Mouse (Mus musculus) intestine, embryonic 14.5 days (tissue): ENCODE results near the gene Thtpa. TPM values are rescaled to one million over a fixed set of nuclear protein-coding genes. Genes with fewer than 3 reads are reported as not detected.
A peak's percentile ranks its signal among the peaks of the same experiment; 100 is the strongest.

Experiments
- ATAC-seq: fragments of 200-750 bp; cut with Nextera tagmentation; replicated peaks from 2 replicates; pipeline ENCODE4 v1.8.0; 2017; ENCODE audit warnings: low read depth, moderate number of reproducible peaks, moderate TSS enrichment, moderate library complexity; ENCODE audit not compliant: low FRiP score, low TSS enrichment
- DNase-seq: peaks from one replicate; pipeline ENCODE4 v3.0.0-alpha.2; 2018; ENCODE audit warnings: low spot score
- H3K27ac ChIP-seq: fragments of 300-500 bp; sonication (generic); 2 replicates; pipeline ENCODE4 v1.5.1; 2014; ENCODE audit warnings: low read depth, mild to moderate bottlenecking, control low read depth
- H3K27me3 ChIP-seq: fragments of 300-500 bp; sonication (generic); replicated peaks from 2 replicates; pipeline ENCODE4 v1.6.1; 2014; ENCODE audit warnings: low read length, control low read depth; ENCODE audit not compliant: control insufficient read depth, insufficient read depth
- H3K36me3 ChIP-seq: fragments of 300-500 bp; sonication (generic); 2 replicates; pipeline ENCODE4 v1.6.1; 2014; ENCODE audit warnings: low read length, control low read depth; ENCODE audit not compliant: control insufficient read depth, insufficient read depth
- H3K4me1 ChIP-seq: fragments of 300-500 bp; sonication (generic); replicated peaks from 2 replicates; pipeline ENCODE4 v1.6.1; 2014; ENCODE audit warnings: low read length, control low read depth, mixed read lengths; ENCODE audit not compliant: control insufficient read depth, insufficient read depth
- H3K4me2 ChIP-seq: fragments of 300-500 bp; sonication (generic); 2 replicates; pipeline ENCODE4 v1.6.1; 2014; ENCODE audit warnings: low read length
- H3K4me3 ChIP-seq: fragments of 300-500 bp; sonication (generic); 2 replicates; pipeline ENCODE4 v1.5.1; 2014; ENCODE audit warnings: low read depth, low read length, control low read depth, mixed read lengths
- H3K9ac ChIP-seq: fragments of 300-500 bp; sonication (generic); 2 replicates; pipeline ENCODE4 v1.6.1; 2014; ENCODE audit warnings: mild to moderate bottlenecking, low read length
- H3K9me3 ChIP-seq: fragments of 300-500 bp; sonication (generic); 2 replicates; pipeline ENCODE4 v1.6.1; 2016; ENCODE audit warnings: low read length, control low read depth; ENCODE audit not compliant: control insufficient read depth
- WGBS: fragments of 180-500 bp; shearing (Covaris S2); extraction: QIAGEN DNeasy Blood & Tissue Kit; methylation state at CpG from one replicate; pipeline ENCODE4 v1.1.7; 2014; 5-methylcytosine and 5-hydroxymethylcytosine counted together
- polyA plus RNA-seq: library from polyadenylated mRNA; unstranded; fragments of >200 nt; fragmentation: Nextera tagmentation; extraction: Ambion mirVana; gene quantifications from 2 replicates; pipeline ENCODE4 v1.2.1, GENCODE M21; 2014

Thtpa gene
- polyA plus RNA-seq, 1 experiment from 2014 or later = 24.0 TPM

DNA sequence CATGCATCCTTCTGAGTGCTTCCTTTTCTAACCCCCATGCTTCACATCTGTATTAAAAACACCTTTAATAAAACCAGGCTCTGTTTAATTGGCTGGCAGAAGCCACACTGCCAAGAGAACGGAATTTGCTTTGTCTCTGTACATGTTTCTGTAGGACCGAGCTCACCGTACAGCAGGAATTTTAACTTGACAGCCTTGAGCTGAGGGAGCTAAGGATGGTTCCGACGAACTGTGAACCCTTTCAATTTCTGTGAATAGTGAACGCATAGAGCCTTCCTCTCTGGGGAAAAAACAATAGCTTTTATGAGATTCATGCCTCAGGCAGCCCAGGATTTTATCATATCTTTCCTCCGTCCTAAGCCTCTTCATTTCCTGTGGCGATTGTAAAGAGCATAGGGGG lies 27.8 kb downstream of the Thtpa start:
- 0 out of 2 replicates have a peak overlapping the region, but pooled peaks have one; percentile 6 for H3K9ac ChIP-seq
- H3K36me3 ChIP-seq = no peaks in the 10 kb centered on the region
- no peak for ATAC-seq
- H3K4me2 ChIP-seq = peak overlapping the region; percentile 14
- H3K9me3 ChIP-seq = no peaks in the 10 kb centered on the region
- WGBS = 36% methylated on average over 8 of the region's 8 CpGs
- H3K4me1 ChIP-seq = peaks cover 3% of the 10 kb centered on the region; the same call in 1 of the 2 replicates
- no peaks in the 10 kb centered on the region for H3K27me3 ChIP-seq
- DNase-seq = no peak
- H3K27ac ChIP-seq = no peak overlapping the region
- H3K4me3 ChIP-seq = no peak overlapping the region

DNA sequence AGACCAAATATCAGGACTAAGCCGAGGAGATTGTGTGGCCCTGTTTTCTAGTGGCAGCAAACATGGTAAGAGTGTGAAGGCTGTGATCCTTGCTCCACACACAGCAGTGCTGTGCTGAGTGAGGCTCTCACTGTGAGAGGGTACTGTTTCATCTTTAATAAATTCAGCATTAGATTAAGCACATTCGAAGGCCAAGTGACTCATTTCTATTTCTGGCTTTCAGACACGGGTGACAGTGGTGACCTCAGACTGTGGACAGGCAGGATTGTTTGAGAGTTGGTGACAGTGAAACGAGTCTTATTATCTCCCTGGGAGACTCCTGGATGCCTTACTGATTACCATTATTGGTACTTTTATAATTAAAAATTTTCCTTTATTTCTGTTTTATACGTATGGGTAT lies 31.1 kb downstream of the Thtpa start:
- WGBS = 79% methylated on average over 5 of the region's 5 CpGs
- H3K4me2 ChIP-seq = no peak overlapping the region
- ATAC-seq (no peak), DNase-seq (no peak)
- no peak overlapping the region for H3K9ac ChIP-seq
- H3K27ac ChIP-seq = no peak overlapping the region
- H3K27me3 ChIP-seq = no peaks in the 10 kb centered on the region
- H3K9me3 ChIP-seq = no peaks in the 10 kb centered on the region
- no peaks in the 10 kb centered on the region for H3K36me3 ChIP-seq
- H3K4me3 ChIP-seq = no peak overlapping the region
- H3K4me1 ChIP-seq = peaks cover 3% of the 10 kb centered on the region; the same call in 1 of the 2 replicates

GRCm38 (mm10) chr14:55126521-55126920 lies 31.9 kb downstream of the Thtpa start:
- H3K27ac ChIP-seq = no peak overlapping the region
- H3K36me3 ChIP-seq = no peaks in the 10 kb centered on the region
- H3K4me1 ChIP-seq = peaks cover 3% of the 10 kb centered on the region; the same call in 1 of the 2 replicates
- no peaks in the 10 kb centered on the region for H3K9me3 ChIP-seq
- no peak overlapping the region for H3K9ac ChIP-seq
- H3K4me2 ChIP-seq = no peak overlapping the region
- DNase-seq (no peak), ATAC-seq (no peak)
- H3K27me3 ChIP-seq = no peaks in the 10 kb centered on the region
- H3K4me3 ChIP-seq = no peak overlapping the region
- WGBS = 88% methylated on average over 7 of the region's 7 CpGs

- ATAC-seq = no peak
- WGBS = 82% methylated on average over 8 of the region's 8 CpGs
Observed at GRCm38 (mm10) chr14:55135676-55136075, 41.1 kb downstream of the Thtpa start.

GRCm38 (mm10) chr14:55139313-55139712 lies 44.7 kb downstream of the Thtpa start:
- no peaks in the 10 kb centered on the region for H3K36me3 ChIP-seq
- DNase-seq (no peak), ATAC-seq (no peak)
- no peak overlapping the region for H3K9ac ChIP-seq
- H3K27ac ChIP-seq = no peak overlapping the region
- no peaks in the 10 kb centered on the region for H3K27me3 ChIP-seq
- H3K4me2 ChIP-seq = no peak overlapping the region
- 50% methylated on average over 7 of the region's 7 CpGs for WGBS
- no peak overlapping the region for H3K4me3 ChIP-seq
- H3K4me1 ChIP-seq = no peaks in the 10 kb centered on the region
- H3K9me3 ChIP-seq = no peaks in the 10 kb centered on the region

More at GRCm38 (mm10) chr14:55135676-55136075, 41.1 kb downstream of the Thtpa start:
- no peak overlapping the region for H3K27ac ChIP-seq
- no peak overlapping the region for H3K4me3 ChIP-seq
- DNase-seq = no peak
- no peak overlapping the region for H3K9ac ChIP-seq
- no peaks in the 10 kb centered on the region for H3K9me3 ChIP-seq
- H3K27me3 ChIP-seq = no peaks in the 10 kb centered on the region
- no peaks in the 10 kb centered on the region for H3K36me3 ChIP-seq
- H3K4me1 ChIP-seq = no peaks in the 10 kb centered on the region
- H3K4me2 ChIP-seq = no peak overlapping the region

DNA sequence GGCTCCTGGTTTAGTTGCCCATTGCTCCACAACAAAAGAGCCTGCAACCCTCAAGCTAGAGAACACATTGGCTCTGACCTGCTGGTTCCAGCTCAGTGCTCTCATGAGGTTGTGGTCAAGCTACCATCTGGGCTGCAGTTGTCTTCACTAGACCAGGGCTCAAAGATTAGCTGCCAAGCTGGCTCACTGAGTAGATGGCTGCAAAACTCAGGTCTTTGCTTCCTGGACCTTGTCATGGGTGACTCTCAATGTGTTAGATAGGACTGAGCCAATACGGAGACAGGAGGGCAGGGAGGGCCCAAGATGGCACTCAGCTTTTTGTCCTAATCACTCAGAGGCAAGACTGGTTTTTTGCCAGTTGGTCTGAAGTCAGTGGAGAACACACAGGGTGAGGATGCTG lies 51.7 kb downstream of the Thtpa start:
- Histone ChIP-seq H3K9ac (no peak overlapping the region), H3K4me1 (no peaks in the 10 kb centered on the region), H3K36me3 (no peaks in the 10 kb centered on the region), H3K27ac (no peak overlapping the region), H3K4me2 (no peak overlapping the region), H3K9me3 (no peaks in the 10 kb centered on the region), H3K27me3 (no peaks in the 10 kb centered on the region), H3K4me3 (no peak overlapping the region)
- WGBS = 93% methylated on average over 1 of the region's 1 CpGs
- ATAC-seq = no peak
- no peak for DNase-seq

DNA sequence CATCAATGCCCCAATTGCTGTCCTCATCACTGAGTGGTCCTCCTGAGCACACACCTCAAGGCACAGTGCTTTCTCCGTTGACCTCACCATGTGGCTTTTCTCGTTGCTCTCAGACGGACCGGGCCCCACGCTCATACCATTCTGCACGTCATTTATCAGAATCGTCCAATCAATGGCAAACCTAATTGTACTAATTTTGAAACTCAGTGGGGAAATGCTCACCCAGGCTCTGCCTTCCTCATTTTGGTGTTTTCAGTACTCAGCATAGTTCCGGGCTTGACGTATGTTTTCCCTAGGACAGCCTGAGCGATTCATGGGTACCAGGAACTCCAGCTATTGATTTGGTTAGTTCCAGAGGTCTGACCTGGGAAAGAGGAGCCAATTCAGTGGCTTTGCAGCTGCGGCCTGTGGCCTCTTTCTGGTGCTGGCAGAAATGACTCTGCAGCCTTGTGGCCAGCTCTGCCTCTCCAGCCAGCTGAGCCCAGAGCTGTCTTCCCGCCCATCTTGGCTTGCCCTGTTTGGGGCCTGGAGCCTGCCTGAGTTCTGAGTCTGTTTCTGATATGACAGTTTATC lies 52.3 kb downstream of the Thtpa start:
- Histone ChIP-seq H3K36me3 (no peaks in the 10 kb centered on the region), H3K4me2 (no peak overlapping the region), H3K4me1 (no peaks in the 10 kb centered on the region), H3K27me3 (no peaks in the 10 kb centered on the region), H3K27ac (no peak overlapping the region), H3K4me3 (no peak overlapping the region), H3K9me3 (no peaks in the 10 kb centered on the region), H3K9ac (no peak overlapping the region)
- ATAC-seq = no peak
- WGBS = 84% methylated on average over 12 of the region's 12 CpGs
- no peak for DNase-seq

DNA sequence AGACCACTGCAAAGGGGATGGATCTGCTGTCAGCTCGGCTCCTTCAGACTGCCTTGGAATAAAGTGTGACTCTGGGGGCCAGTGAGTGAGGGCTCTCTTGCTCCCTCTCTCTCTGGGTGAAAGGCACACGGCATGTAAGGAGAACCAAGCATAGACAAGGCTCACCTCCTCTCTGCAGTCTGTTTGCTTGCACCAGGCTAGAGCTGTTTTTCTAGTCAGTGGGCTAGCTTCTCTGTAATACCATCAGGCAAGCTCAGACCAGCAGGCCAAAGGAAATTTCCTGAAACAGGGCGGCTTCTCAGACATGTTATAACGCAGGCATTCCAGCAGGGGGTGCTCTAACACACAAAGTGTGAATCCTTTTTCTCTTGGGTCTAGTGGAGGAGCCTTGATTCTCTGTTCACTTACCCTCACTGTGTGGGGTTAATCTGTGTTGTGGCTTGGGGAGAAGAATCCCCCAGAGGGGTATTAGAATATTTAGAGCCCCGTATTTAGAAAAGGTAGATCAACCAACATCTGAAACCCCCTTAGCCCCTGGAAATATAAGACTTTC lies 53.9 kb downstream of the Thtpa start:
- no peaks in the 10 kb centered on the region for H3K36me3 ChIP-seq
- 40% methylated on average over 5 of the region's 5 CpGs for WGBS
- ATAC-seq (no peak), DNase-seq (peak; percentile 79)
- H3K27me3 ChIP-seq = no peaks in the 10 kb centered on the region
- H3K4me3 ChIP-seq = no peak overlapping the region
- H3K27ac ChIP-seq = no peak overlapping the region
- no peak overlapping the region for H3K9ac ChIP-seq
- no peaks in the 10 kb centered on the region for H3K4me1 ChIP-seq
- no peak overlapping the region for H3K4me2 ChIP-seq
- H3K9me3 ChIP-seq = no peaks in the 10 kb centered on the region
